Mouse (Mus musculus): ENCODE data around the gene Riox1. TPM values are rescaled to one million over a fixed set of nuclear protein-coding genes. Genes with fewer than 3 reads are reported as not detected.
"Not testable (repeated sequence)": the region's sequence is repeated elsewhere in the genome, so short reads cannot be mapped to it uniquely, and the experiment has no call there.

The Riox1 gene
- 1 to 10 TPM; 5.2 to 5.5 TPM for total RNA-seq (2021)

- peak; percentile 72 for DNase-seq (ENCODE audit: low spot score)
- intact Hi-C loops (cut with DNase I), result loop anchor here (2.0 kb wide), 1 partner anchor 30 kb away; the partner anchor contains the start of gene Numb
Measured at GRCm38 (mm10) chr12:83950493-83950839, at the start of gene Riox1. Gene Riox1 (plus strand): TSS chr12:83950608.

- intact Hi-C loops (cut with DNase I), result no loop called here
- DNase-seq (ENCODE audit: low spot score), result no peak
Measured at GRCm38 (mm10) chr12:83910451-83910850, 40.0 kb upstream of the Riox1 start.

- intact Hi-C loops (cut with DNase I), result no loop called here
- no peak for DNase-seq (ENCODE audit: low spot score)
Measured at GRCm38 (mm10) chr12:83914202-83914740, 36.1 kb upstream of the Riox1 start.

GRCm38 (mm10) chr12:83914797-83915196, 35.6 kb upstream of the Riox1 start:
- DNase-seq (ENCODE audit: low spot score), result no peak
- intact Hi-C loops (cut with DNase I), result loop anchor here (5.0 kb wide), 1 partner anchor 42 kb away; no protein-coding TSS in a partner anchor

GRCm38 (mm10) chr12:83916884-83917283, 33.5 kb upstream of the Riox1 start:
- no peak for DNase-seq (ENCODE audit: low spot score)
- intact Hi-C loops (cut with DNase I), result loop anchor here (5.0 kb wide), 1 partner anchor 45 kb away; no protein-coding TSS in a partner anchor

GRCm38 (mm10) chr12:83920721-83921441, 29.5 kb upstream of the Riox1 start:
- intact Hi-C loops (cut with DNase I), result loop anchor here (2.0 kb wide), 1 partner anchor 30 kb away; the partner anchor contains the start of gene Riox1
- DNase-seq (ENCODE audit: low spot score), result peak; percentile 4

- peak; percentile 99 for DNase-seq (ENCODE audit: low spot score)
- intact Hi-C loops (cut with DNase I), result loop anchor here (2.0 kb wide), 1 partner anchor 29 kb away; the partner anchor contains the start of gene Riox1
Measured at GRCm38 (mm10) chr12:83921535-83922381, 28.6 kb upstream of the Riox1 start, which contains the start of gene Numb. Gene Numb (minus strand): TSS chr12:83921934.

- intact Hi-C loops (cut with DNase I), result no loop called here
Measured at GRCm38 (mm10) chr12:83922724-83923485, 27.5 kb upstream of the Riox1 start.

GRCm38 (mm10) chr12:83923486-83923859, 26.9 kb upstream of the Riox1 start:
- DNase-seq (ENCODE audit: low spot score), result no peak
- intact Hi-C loops (cut with DNase I), result no loop called here

More at GRCm38 (mm10) chr12:83922724-83923485, 27.5 kb upstream of the Riox1 start:
- no peak for DNase-seq (ENCODE audit: low spot score)

GRCm38 (mm10) chr12:83924332-83924731, 26.1 kb upstream of the Riox1 start:
- intact Hi-C loops (cut with DNase I), result no loop called here
- no peak for DNase-seq (ENCODE audit: low spot score)

- intact Hi-C loops (cut with DNase I), result no loop called here
- DNase-seq (ENCODE audit: low spot score), result no peak
Measured at GRCm38 (mm10) chr12:83925160-83925703, 25.2 kb upstream of the Riox1 start.

GRCm38 (mm10) chr12:83926061-83926460, 24.3 kb upstream of the Riox1 start:
- intact Hi-C loops (cut with DNase I), result no loop called here
- no peak for DNase-seq (ENCODE audit: low spot score)

GRCm38 (mm10) chr12:83927747-83928146, 22.7 kb upstream of the Riox1 start:
- intact Hi-C loops (cut with DNase I), result no loop called here

GRCm38 (mm10) chr12:83929186-83929804, 21.1 kb upstream of the Riox1 start:
- no peak for DNase-seq (ENCODE audit: low spot score)
- intact Hi-C loops (cut with DNase I), result no loop called here

More at GRCm38 (mm10) chr12:83927747-83928146, 22.7 kb upstream of the Riox1 start:
- DNase-seq (ENCODE audit: low spot score), result no peak

- no peak for DNase-seq (ENCODE audit: low spot score)
- intact Hi-C loops (cut with DNase I), result loop anchor here (2.0 kb wide), 1 partner anchor 225 kb away; no protein-coding TSS in a partner anchor
Measured at GRCm38 (mm10) chr12:83937600-83937999, 12.8 kb upstream of the Riox1 start.

GRCm38 (mm10) chr12:83938592-83938991, 11.8 kb upstream of the Riox1 start:
- intact Hi-C loops (cut with DNase I); DNase-seq (ENCODE audit: low spot score): not testable (repeated sequence)

- DNase-seq (ENCODE audit: low spot score), result no peak
- intact Hi-C loops (cut with DNase I), result no loop called here
Measured at GRCm38 (mm10) chr12:83939332-83939731, 11.1 kb upstream of the Riox1 start.

- no peak for DNase-seq (ENCODE audit: low spot score)
Measured at GRCm38 (mm10) chr12:83940031-83940430, 10.4 kb upstream of the Riox1 start.

GRCm38 (mm10) chr12:83941938-83942337, 8.5 kb upstream of the Riox1 start:
- intact Hi-C loops (cut with DNase I), result no loop called here
- DNase-seq (ENCODE audit: low spot score), result no peak

More at GRCm38 (mm10) chr12:83940031-83940430, 10.4 kb upstream of the Riox1 start:
- intact Hi-C loops (cut with DNase I), result no loop called here
